Mouse (Mus musculus): ENCODE data around the gene Zfp420. TPM values are rescaled to one million over a fixed set of nuclear protein-coding genes. Genes with fewer than 3 reads are reported as not detected.
A peak's percentile ranks its signal among the peaks of the same experiment; 100 is the strongest.

Gene Zfp420
- total RNA-seq, 2 experiments from 2014 or later: 2.8 to 4.3 TPM

- no peak for DNase-seq
- H3K4me3 ChIP-seq: peak overlapping the region; percentile 81
- intact Hi-C loops (cut with DNase I): loop anchor here (2.0 to 5.0 kb wide), 5 partner anchors 46 to 186 kb away; partner anchors contain the start of genes Gm26920, Zfp260, Zfp566 and Zfp568
These were observed 46.9 kb downstream of the Zfp420 start for GRCm38 (mm10) chr7:29906682-29907058.

DNA sequence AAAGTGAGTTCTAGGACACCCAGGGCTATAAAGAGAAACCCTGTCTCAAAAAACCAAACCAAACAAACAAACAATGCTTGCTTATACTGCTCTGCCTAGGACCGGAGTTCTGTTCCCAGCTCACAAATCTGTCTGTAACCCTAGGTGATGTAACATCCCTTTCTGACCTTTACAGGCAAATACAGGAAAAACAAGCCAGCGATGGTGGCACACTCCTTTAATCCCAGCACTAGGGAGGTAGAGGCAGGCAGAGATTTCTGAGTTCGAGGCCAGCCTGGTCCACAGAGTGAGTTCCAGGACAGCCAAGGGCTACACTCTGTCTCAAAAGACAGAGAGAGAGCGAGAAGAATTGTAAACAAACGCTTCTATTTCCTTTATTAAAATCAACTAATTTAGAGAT lies 47.4 kb downstream of the Zfp420 start:
- no peak for DNase-seq
- peak overlapping the region; percentile 93 for H3K27ac ChIP-seq
- no peak overlapping the region for H3K4me3 ChIP-seq
- TF ChIP-seq CTCF (IDR thresholded peaks at IDR 0.05): no peak
- intact Hi-C loops (cut with DNase I): loop anchor here (2.0 to 5.0 kb wide), 5 partner anchors 46 to 185 kb away; partner anchors contain the start of genes Gm26920, Zfp260, Zfp566 and Zfp568

More at GRCm38 (mm10) chr7:29906682-29907058, 46.9 kb downstream of the Zfp420 start:
- peak overlapping the region; percentile 93 for H3K27ac ChIP-seq
- no peak for TF ChIP-seq CTCF (IDR thresholded peaks at IDR 0.05)

GRCm38 (mm10) chr7:29908130-29908950 lies 48.6 kb downstream of the Zfp420 start, which contains the start of gene Zfp383:
Gene Zfp383, plus strand, starts transcription at chr7:29908223.
- no peak for TF ChIP-seq CTCF (IDR thresholded peaks at IDR 0.05)
- intact Hi-C loops (cut with DNase I): loop anchor here (2.0 to 5.0 kb wide), 4 partner anchors 56 to 184 kb away; partner anchors contain the start of genes Gm26920, Zfp260, Zfp566 and Zfp568
- DNase-seq: peak; percentile 88
- Histone ChIP-seq H3K4me3 (peak within 1 kb of the TSS; percentile 94), H3K27ac (peak within 1 kb of the TSS; percentile 93)

DNA sequence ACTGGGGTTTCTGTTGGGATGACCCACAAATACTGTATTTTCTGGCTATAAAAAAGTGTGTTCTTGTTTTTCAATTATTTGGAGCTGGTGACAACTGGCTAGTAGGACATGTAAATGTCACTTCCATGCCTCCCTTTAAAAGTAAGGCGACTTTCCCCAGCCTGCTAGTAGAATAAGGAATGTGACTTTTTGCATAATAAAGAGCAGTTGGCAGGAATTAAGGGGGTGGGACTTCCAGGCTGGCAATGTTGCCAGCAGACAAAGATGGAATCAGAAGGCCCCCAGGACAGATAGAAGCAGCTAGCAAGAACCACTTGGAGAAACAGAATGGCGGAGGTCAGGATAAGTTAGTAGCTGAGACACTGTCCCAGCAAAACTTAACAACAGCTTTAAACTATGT lies 50.5 kb downstream of the Zfp420 start:
- Histone ChIP-seq H3K27ac (peak overlapping the region; percentile 20; the same call in 1 of the 2 replicates), H3K4me3 (no peak overlapping the region; the same call in 1 of the 2 replicates)
- TF ChIP-seq CTCF (IDR thresholded peaks at IDR 0.05): no peak
- intact Hi-C loops (cut with DNase I): no loop called here
- no peak for DNase-seq

DNA sequence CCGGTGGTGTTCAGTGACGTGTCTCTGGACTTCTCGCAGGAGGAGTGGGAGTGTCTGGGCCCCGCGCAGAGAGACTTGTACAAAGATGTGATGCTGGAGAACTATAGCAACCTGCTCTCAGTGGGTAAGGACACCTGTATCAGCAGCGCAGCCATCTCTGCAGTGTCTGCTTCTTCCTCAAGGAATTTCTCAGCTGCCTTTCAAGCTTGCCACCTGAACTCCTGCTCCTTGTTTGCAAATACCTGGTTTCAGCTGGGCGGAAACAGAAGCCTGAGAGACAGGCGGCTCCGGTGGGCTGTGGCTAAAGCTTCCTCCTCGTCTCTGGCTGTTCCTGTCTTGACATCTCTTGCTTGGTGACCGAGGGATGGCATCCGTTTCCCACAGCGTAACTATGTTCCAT lies 52.4 kb downstream of the Zfp420 start:
- Histone ChIP-seq H3K27ac (no peak overlapping the region), H3K4me3 (no peak overlapping the region)
- intact Hi-C loops (cut with DNase I): no loop called here
- no peak for TF ChIP-seq CTCF (IDR thresholded peaks at IDR 0.05)
- no peak for DNase-seq

- intact Hi-C loops (cut with DNase I): no loop called here
- peak overlapping the region; percentile 83 for H3K27ac ChIP-seq
- TF ChIP-seq CTCF (IDR thresholded peaks at IDR 0.05): no peak
- H3K4me3 ChIP-seq: peak overlapping the region; percentile 21; the same call in 1 of the 2 replicates
- no peak for DNase-seq
These were observed 57.7 kb downstream of the Zfp420 start for GRCm38 (mm10) chr7:29917371-29918061.

- intact Hi-C loops (cut with DNase I): no loop called here
- Histone ChIP-seq H3K4me3 (peak overlapping the region; percentile 21), H3K27ac (peak overlapping the region; percentile 83)
- no peak for TF ChIP-seq CTCF (IDR thresholded peaks at IDR 0.05)
- peak; percentile 33 for DNase-seq
These were observed 58.3 kb downstream of the Zfp420 start for GRCm38 (mm10) chr7:29918062-29918453.

- intact Hi-C loops (cut with DNase I): no loop called here
- H3K27ac ChIP-seq: no peak overlapping the region
- no peak for TF ChIP-seq CTCF (IDR thresholded peaks at IDR 0.05)
- H3K4me3 ChIP-seq: no peak overlapping the region
- no peak for DNase-seq
These were observed 61.8 kb downstream of the Zfp420 start for GRCm38 (mm10) chr7:29921439-29922093.

DNA sequence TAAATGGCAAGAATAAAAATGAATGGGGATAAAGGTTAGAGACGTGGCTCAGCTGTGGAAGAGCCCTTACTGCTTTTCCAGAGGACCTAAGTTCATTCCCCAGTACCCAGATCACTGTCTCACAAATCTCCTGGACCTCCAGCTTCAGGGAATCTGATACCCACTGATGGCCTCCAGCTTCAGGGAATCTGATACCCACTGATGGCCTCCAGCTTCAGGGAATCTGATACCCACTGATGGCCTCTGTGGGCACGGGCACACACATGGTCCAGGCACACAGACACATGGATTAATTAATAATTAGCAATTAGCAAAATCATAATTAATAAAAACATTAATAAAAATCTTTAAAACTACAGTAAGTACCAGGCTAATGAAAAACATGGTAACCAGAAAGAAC lies 63.0 kb downstream of the Zfp420 start:
- peak overlapping the region; percentile 55 for H3K27ac ChIP-seq

More for the DNA sequence above, 63.0 kb downstream of the Zfp420 start:
- TF ChIP-seq CTCF (IDR thresholded peaks at IDR 0.05): no peak
- H3K4me3 ChIP-seq: no peak overlapping the region
- intact Hi-C loops (cut with DNase I): no loop called here
- DNase-seq: peak; percentile 68

Small RNAs within 50 kb of the gene (microRNA-seq; reads per million reads assigned to microRNA genes)
- not detected for gene Mir7668

Other genes starting within 250 kb of the Zfp420 start
- not detected for gene Catsperg2, start 132.9 kb upstream of the Zfp420 start, total RNA-seq (2021)
- gene Zfp84, start 91.4 kb upstream of the Zfp420 start, total RNA-seq (2021): 1 to 10 TPM; 6.2 to 8.8 TPM
- 1 to 10 TPM; 1.8 to 2.6 TPM for gene Zfp30, start 76.0 kb upstream of the Zfp420 start, total RNA-seq (2021)
- 10 to 100 TPM in 1 of 2 experiments, 1 to 10 TPM in 1; 10.0 to 10.6 TPM for gene Zfp790, start 43.9 kb upstream of the Zfp420 start, total RNA-seq (2021)
- 1 to 10 TPM; 2.7 to 2.8 TPM for gene Zfp940, start 6.3 kb upstream of the Zfp420 start, total RNA-seq (2021)
- 1 to 10 TPM; 8.6 to 8.8 TPM for gene Zfp27, start 46.6 kb downstream of the Zfp420 start, total RNA-seq (2021)
- gene Zfp383, start 48.2 kb downstream of the Zfp420 start, total RNA-seq (2021): 1 to 10 TPM; 5.5 to 8.0 TPM
- gene Zfp74, start 94.1 kb downstream of the Zfp420 start, total RNA-seq (2021): 1 to 10 TPM; 5.7 to 6.6 TPM
- 10 to 100 TPM; 12.8 to 16.1 TPM for gene Zfp568, start 124.0 kb downstream of the Zfp420 start, total RNA-seq (2021)
- gene Zfp14, start 191.4 kb downstream of the Zfp420 start, total RNA-seq (2021): 1 to 10 TPM; 1.8 to 2.1 TPM
- 1 to 10 TPM; 1.3 to 2.3 TPM for gene Zfp82, start 212.9 kb downstream of the Zfp420 start, total RNA-seq (2021)
- under 1 TPM in 1 of 2 experiments, not detected in 1; 0.59 TPM for gene Gm26920, start 230.4 kb downstream of the Zfp420 start, total RNA-seq (2021)
- gene Zfp566, start 230.5 kb downstream of the Zfp420 start, total RNA-seq (2021): 1 to 10 TPM; 1.2 to 3.4 TPM
- 10 to 100 TPM; 33.5 to 39.2 TPM for gene Zfp260, start 234.8 kb downstream of the Zfp420 start, total RNA-seq (2021)

All from gastrocnemius, adult 2 months (tissue).